Mouse (Mus musculus) embryo, embryonic 11.5 days (tissue): ENCODE data around the gene Ppp4r1.
A peak's percentile ranks its signal among the peaks of the same experiment; 100 is the strongest.

ENCODE experiments used
- DNase-seq: peaks from one replicate; pipeline ENCODE4 v3.0.0-alpha.2; 2012; ENCODE audit warnings: low read depth, low spot score

Ppp4r1 gene

DNA sequence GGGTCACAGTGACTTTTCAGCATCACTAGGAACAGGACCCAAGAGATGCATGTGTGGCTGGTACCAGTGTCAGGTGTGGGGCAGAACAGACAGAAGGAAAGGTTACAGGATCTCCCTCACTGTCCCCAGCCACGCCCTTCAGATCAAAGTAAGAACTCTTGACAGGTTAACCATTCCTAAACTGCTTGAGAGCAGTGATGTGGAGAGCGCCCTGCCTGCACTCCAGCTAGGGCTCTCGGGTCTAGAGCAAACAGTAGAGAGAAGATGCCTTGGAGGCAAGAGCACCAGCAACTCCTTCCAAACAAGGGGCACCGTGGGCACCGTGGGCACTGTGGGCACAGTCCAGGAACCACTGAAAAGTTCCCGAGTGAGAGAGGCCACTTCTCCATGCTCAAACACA, 71.0 kb downstream of the Ppp4r1 start:
- no peak for DNase-seq

GRCm38 (mm10) chr17:65854006-65854405, 71.6 kb downstream of the Ppp4r1 start:
- no peak for DNase-seq

GRCm38 (mm10) chr17:65857617-65858016, 75.2 kb downstream of the Ppp4r1 start:
- DNase-seq: no peak

GRCm38 (mm10) chr17:65862579-65862978, 80.2 kb downstream of the Ppp4r1 start:
- no peak for DNase-seq

DNA sequence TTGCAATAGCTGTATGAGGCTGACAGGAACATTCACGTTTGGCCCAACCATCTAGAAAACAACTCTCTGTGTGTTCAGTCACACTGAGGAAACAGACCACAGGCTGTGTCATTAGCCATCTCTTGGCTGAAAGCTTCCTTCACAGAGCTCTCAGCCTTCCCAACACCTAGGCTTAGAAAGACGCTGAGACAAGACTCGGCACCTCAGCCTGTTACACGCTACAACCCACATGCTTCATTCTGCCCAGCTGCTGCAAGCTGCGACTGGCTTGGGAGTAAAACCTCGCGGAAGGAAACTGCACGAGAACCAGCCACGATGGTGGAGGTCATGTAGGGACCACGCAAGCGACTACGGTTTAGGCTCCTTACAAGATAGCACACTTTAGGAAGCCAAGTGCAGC, 81.5 kb downstream of the Ppp4r1 start:
- no peak for DNase-seq

- peak; percentile 48 for DNase-seq
Measured at GRCm38 (mm10) chr17:65864742-65865141, 82.4 kb downstream of the Ppp4r1 start.

DNA sequence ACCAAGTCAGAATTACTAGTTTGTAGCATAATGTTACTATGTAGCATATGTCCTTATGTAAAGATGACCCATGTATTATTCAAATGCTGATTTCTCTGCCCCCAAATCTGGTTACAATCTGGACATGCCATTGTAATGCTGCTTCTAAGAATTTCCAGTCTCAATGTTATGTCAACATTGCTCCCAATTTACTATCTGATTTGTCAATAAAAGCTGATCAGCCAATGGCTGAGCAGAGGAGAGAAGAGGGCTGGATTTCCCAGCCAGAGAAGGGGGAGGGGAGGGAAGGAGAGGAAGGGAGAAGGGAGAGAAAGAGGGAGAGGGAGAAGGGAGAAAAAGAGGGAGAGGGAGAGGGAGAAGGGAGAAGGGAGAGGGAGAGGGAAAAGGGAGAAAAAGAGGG, 82.9 kb downstream of the Ppp4r1 start:
- DNase-seq: no peak

- no peak for DNase-seq
Measured at GRCm38 (mm10) chr17:65866201-65866600, 83.8 kb downstream of the Ppp4r1 start.

DNA sequence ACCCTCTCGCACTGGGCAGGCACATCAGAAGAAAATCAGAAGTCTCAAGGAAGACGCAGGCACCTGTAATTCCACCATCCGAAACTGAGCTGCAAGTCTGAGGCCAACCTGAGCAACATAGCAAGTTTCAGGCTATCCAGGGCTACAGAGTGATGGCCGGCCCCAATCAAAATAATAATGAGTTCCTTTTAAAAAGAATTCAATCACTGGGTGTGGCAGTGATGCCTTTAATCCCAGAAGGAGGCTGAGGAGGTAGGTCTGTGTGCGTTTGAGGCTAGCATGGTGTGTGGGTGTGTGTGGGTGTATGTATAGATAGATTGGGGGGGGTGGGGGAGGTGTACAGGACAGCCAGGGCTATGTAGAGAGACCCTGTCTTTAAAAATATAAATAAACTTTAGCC, 85.6 kb downstream of the Ppp4r1 start:
- no peak for DNase-seq

- no peak for DNase-seq
Measured at GRCm38 (mm10) chr17:65869720-65870119, 87.3 kb downstream of the Ppp4r1 start.

DNA sequence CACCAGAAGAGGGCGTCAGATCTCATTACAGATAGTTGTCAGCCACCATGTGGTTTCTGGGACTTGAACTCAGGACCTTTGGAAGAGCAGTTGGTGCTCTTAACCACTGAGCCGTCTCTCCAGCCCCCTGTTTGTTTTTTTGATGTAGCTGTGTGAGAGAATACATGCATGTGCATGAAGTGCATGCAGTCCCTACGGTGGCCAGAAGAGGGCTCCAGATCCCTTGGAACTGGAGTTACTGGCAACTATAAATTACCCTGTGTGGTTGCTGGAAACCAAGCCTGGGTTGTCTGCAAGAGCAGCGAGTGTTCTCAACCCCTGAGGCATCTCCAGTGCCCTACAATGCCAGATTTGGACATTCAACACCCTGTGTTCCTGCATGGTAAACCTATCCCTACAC, 87.8 kb downstream of the Ppp4r1 start:
- peak; percentile 66 for DNase-seq

DNA sequence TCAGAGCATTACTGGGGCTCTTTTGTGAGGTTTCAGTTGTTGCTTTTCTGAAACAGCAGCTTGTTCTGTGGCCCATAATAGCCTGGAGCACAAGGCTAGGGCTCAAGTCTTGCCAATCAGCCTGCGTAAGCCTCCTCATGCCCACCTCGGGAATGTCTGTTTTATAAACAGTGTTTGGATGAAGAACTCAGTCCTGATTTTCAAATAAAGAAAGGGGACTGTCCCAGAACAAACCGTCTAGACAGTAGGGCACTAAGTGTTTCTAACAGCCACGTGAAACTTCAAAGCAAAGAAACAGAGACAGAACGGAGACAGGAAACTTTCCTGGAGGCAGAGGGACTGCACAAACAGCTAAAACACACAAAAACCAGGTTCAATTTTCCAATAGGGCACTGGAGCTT, 89.3 kb downstream of the Ppp4r1 start:
- no peak for DNase-seq

GRCm38 (mm10) chr17:65872051-65872450, 89.7 kb downstream of the Ppp4r1 start:
- DNase-seq: no peak

DNA sequence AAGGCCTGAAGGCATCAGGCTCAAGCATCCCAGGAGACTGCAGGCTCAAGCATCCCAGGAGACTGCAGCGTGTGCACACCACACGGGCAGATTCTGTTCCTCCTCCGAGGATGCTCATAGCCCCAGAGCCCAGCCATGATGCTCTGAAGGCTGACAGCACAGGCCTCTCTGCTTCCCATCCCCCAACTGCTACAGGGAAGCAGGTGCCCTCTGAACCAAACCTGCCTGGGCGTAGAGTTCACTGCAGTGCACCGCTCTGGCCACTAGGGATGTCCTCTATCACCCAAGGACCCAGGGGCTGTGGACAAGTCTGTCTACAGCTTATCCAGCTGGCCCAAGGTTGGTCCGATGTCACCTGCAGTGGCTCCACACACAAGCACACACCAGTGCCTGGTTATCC, 90.3 kb downstream of the Ppp4r1 start:
- no peak for DNase-seq

DNA sequence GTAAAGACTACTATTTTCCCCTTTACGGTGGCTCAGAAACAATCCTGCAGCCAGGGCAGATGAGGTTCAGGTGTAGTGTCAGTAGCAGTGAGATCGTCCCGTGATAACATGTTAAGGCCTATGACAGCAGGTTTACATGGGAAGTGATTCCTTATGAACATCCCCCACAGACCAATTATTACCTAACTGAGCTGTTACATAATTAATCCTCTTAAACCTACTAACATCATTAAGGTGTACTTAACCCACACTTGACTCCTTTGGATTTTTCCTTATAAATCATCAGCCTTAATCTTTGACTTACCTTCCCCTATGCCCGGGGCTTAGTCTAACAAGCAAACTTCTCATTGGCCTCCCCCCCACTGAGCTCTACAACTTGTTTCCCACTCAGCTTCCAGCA, 90.8 kb downstream of the Ppp4r1 start:
- no peak for DNase-seq

DNA sequence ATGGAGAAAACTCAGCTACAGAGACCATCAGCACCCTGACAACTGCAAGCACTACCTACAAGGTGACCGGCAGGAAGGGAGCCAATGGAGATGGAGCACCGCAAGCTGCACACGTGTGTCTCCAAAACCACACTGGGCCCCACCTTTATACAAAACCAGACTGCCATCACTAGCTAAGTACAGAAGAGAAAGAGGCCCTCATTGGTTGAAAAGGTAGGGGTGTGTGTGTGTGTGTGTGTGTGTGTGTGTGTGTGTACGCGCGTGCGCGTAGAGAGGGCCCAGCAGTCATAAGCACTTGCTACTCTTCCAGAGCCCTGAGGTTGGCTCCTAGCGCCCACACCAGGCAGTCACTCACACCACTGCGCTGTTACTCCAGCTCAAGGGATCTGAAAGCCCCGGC, 91.5 kb downstream of the Ppp4r1 start:
- DNase-seq: no peak

GRCm38 (mm10) chr17:65877026-65877425, 94.7 kb downstream of the Ppp4r1 start:
- no peak for DNase-seq

DNA sequence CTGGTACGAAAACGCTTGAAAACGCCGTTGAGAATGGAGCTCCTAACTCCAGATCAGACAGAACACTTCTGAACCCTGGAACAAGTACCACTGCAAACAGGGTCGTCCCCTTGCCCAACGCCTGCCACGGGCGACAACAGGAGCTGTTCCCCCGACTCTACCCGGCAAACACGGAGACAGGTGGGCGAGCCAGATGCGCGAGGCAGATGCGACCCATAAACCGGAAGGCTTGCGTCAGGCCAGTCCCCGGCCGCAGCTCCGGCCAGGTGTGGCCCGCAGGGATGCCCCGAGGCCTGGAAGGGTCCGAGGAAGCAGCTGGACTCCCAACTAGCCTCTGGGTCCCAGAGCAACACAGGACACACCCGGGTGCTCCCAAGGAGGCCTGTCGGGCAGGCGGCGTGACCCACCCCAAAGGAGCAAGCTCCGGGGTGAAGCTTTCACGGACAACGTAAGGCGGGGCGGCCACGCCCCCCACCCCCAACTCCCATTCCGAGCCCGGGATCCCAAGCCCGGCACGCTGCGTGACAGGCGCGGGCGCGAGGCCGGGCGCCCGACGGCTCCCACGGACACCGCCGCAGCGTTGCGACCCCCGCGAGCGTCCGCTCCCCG, 101.8 kb downstream of the Ppp4r1 start:
- no peak for DNase-seq

GRCm38 (mm10) chr17:65884691-65885397, 102.5 kb downstream of the Ppp4r1 start:
- DNase-seq: peak; percentile 98

- DNase-seq: no peak
Measured at GRCm38 (mm10) chr17:65885398-65885696, 103.0 kb downstream of the Ppp4r1 start.

- no peak for DNase-seq
Measured at GRCm38 (mm10) chr17:65885697-65886529, 103.5 kb downstream of the Ppp4r1 start, which contains the start of gene Ralbp1. Gene Ralbp1 (minus strand): TSS chr17:65885798.

GRCm38 (mm10) chr17:65886571-65886970, 104.2 kb downstream of the Ppp4r1 start:
- DNase-seq: no peak

DNA sequence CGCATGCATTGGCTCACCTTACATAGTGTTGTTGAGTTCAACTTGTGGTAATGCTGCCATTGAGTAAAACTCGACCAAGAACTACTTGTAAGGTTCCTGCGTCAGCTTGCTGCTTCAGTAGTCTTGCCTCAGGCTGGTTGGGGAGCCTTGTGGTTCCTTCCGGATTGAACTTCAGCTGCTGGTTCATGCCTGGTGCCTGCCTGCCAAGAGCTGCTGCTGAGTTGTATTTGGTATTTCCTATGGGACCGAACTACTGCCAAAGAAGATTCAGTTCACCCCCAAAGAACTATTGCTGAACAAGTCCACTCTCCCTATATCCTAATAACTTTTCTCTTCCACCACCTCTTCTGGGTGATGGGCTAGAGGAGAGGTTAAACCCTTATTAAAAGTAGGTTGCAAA, 107.1 kb downstream of the Ppp4r1 start:
- DNase-seq: no peak
